Mouse (Mus musculus) C2C12 (cell line): ENCODE results near the gene Slc7a12. TPM values are rescaled to one million over a fixed set of nuclear protein-coding genes. Genes with fewer than 3 reads are reported as not detected.

Experiments used
- H3K27me3 ChIP-seq: one replicate; pipeline ENCODE4 v1.6.1; 2011; ENCODE audit not compliant: control insufficient read depth, insufficient read depth, insufficient read length
- H3K36me3 ChIP-seq: one replicate; pipeline ENCODE4 v1.6.1; 2011; ENCODE audit not compliant: control insufficient read depth, insufficient read depth
- H3K4me3 ChIP-seq: one replicate; pipeline ENCODE4 v1.5.1; 2011; ENCODE audit warnings: mild to moderate bottlenecking, control low read depth; ENCODE audit not compliant: poor library complexity, insufficient read depth, severe bottlenecking
- H3K79me2 ChIP-seq: one replicate; pipeline ENCODE4 v1.6.1; 2011; ENCODE audit not compliant: control insufficient read depth, insufficient read depth
- H3K79me3 ChIP-seq: one replicate; pipeline ENCODE4 v1.6.1; 2011; ENCODE audit warnings: low read depth, control low read depth
- H3ac ChIP-seq: one replicate; pipeline ENCODE3; 2011; ENCODE audit warnings: low read depth; ENCODE audit not compliant: control insufficient read depth, insufficient read length
- CEBPB ChIP-seq: IDR thresholded peaks from one replicate; pipeline ENCODE4 v1.6.1; 2011; ENCODE audit warnings: low read depth, mild to moderate bottlenecking, control low read depth, moderate library complexity
- CTCF ChIP-seq: IDR thresholded peaks from one replicate; pipeline ENCODE4 v1.5.1; 2011; ENCODE audit not compliant: control insufficient read depth, insufficient read depth, insufficient read length
- FOSL1 ChIP-seq: IDR thresholded peaks from one replicate; pipeline ENCODE4 v1.8.0; 2011; ENCODE audit warnings: mild to moderate bottlenecking, low read length; ENCODE audit not compliant: poor library complexity, insufficient read depth, severe bottlenecking
- MAX ChIP-seq: IDR thresholded peaks from one replicate; pipeline ENCODE4 v1.6.1; 2011; ENCODE audit warnings: mild to moderate bottlenecking, control low read depth
- MYOD1 ChIP-seq: IDR thresholded peaks from one replicate; pipeline ENCODE4 v1.6.1; 2011; ENCODE audit warnings: low read depth; ENCODE audit not compliant: control insufficient read depth, insufficient read length
- MYOG ChIP-seq: IDR thresholded peaks from one replicate; pipeline ENCODE4 v1.6.1; 2011; ENCODE audit not compliant: control insufficient read depth, insufficient read length; ENCODE audit errors: extremely low read depth
- USF1 ChIP-seq: IDR thresholded peaks from one replicate; pipeline ENCODE4 v1.6.1; 2011; ENCODE audit warnings: low read depth, mild to moderate bottlenecking, control low read depth, moderate library complexity
- long read RNA-seq, 2 experiments: library from polyadenylated mRNA; unstranded; transcript quantifications; one replicate each; pipeline ENCODE4 v2.0.0; 2019 to 2020
- polyA plus RNA-seq: library from polyadenylated mRNA; unstranded; fragments of >200 nt; fragmentation: generic; extraction: Trizol; gene quantifications from one replicate; pipeline ENCODE4 v1.2.1, GENCODE M21; 2012; ENCODE audit warnings: missing spikeins

The Slc7a12 gene
- not detected for polyA plus RNA-seq
- long read RNA-seq, experiment 1, result 0 reads
- long read RNA-seq, experiment 2, result 0 reads

DNA sequence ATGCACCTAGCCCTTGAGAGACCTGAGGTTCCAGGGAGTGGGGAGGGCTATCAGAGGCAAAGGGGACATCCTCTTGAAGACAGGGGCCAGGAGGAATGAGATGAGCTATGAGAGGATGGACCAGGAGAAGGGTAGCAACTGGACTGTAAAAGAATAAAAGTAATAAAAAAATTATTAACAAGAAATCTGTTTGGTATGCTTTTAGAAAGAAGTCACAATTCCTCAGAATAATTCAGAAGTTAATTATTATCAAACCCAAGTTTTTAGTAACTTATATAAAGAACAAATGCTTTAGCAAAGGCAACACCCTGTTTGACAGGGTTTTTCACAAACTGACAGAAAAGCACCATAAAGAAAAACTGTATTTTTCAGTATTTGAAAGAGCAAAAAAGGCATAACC lies at the start of gene Slc7a12:
Gene Slc7a12 (plus strand): TSS at position 301 of the 400 bp plus-strand sequence.
- Histone ChIP-seq H3K79me2 (no peaks in the 10 kb centered on the region), H3ac (no peak within 1 kb of the TSS), H3K4me3 (no peak within 1 kb of the TSS), H3K36me3 (no peaks in the 10 kb centered on the region), H3K79me3 (no peaks in the 10 kb centered on the region), H3K27me3 (no peaks in the 10 kb centered on the region)
- no peak for TF ChIP-seq MYOG
- no peak for TF ChIP-seq CEBPB
- no peak for TF ChIP-seq FOSL1
- no peak for TF ChIP-seq MYOD1
- TF ChIP-seq CTCF, result no peak
- TF ChIP-seq USF1, result no peak
- no peak for TF ChIP-seq MAX

- Histone ChIP-seq H3K36me3 (no peaks in the 10 kb centered on the region), H3K4me3 (no peak overlapping the region), H3K79me3 (no peaks in the 10 kb centered on the region), H3ac (no peak overlapping the region), H3K27me3 (no peaks in the 10 kb centered on the region), H3K79me2 (no peaks in the 10 kb centered on the region)
- no peak for TF ChIP-seq MYOG
- TF ChIP-seq MYOD1, result no peak
- no peak for TF ChIP-seq CEBPB
- TF ChIP-seq MAX, result no peak
- TF ChIP-seq FOSL1, result no peak
- TF ChIP-seq CTCF, result no peak
- no peak for TF ChIP-seq USF1
These were observed 48.1 kb upstream of the Slc7a12 start for GRCm38 (mm10) chr3:14432381-14432780.

DNA sequence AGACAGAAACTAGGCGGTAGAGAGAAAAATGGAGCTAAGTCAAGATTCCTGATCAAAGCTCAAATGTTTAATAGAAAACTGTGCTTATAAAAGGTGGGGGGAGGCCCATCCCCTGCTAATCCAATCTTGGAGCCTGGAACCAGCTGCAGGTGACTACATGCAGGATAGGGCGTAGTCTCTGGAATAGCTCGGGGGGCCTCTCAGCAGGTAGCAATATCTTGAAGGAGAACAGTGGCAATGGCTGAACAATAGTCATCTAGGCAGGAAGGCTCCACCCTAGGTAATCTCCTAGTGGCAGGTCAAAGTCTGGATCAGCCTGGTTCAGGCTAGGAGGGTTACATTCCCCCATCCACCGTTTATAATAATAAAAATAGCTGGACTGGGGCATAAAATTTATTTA lies 34.5 kb upstream of the Slc7a12 start:
- no peaks in the 10 kb centered on the region for H3K79me2 ChIP-seq
- TF ChIP-seq MYOD1, result no peak
- no peak for TF ChIP-seq USF1
- no peak for TF ChIP-seq MYOG
- no peak for TF ChIP-seq CEBPB
- TF ChIP-seq MAX, result no peak
- no peak for TF ChIP-seq FOSL1
- no peak for TF ChIP-seq CTCF
- H3K4me3 ChIP-seq, result no peak overlapping the region
- no peaks in the 10 kb centered on the region for H3K79me3 ChIP-seq
- H3K27me3 ChIP-seq, result no peaks in the 10 kb centered on the region
- no peaks in the 10 kb centered on the region for H3K36me3 ChIP-seq
- H3ac ChIP-seq, result no peak overlapping the region

DNA sequence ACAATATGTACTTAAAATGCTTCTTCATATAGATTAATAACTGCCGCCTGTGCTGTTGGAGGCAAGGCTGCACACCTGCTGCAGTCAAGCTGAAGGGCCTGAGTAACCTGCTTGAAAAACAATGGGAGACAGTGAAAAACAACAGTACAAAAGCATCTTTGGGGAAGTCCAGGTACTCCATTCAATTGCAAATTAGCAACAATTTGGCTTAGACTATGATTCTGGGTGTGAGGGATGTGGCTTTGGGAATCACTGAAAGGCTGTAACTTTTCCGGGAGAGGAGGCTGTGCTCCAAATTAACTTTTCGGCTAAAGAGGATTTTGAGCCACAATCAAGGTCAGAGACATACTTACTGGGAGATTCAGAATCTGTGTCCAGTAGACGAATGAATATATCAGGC lies 33.8 kb upstream of the Slc7a12 start:
- TF ChIP-seq MYOD1, result no peak
- no peak for TF ChIP-seq MAX
- TF ChIP-seq MYOG, result no peak
- no peak for TF ChIP-seq USF1
- TF ChIP-seq CTCF, result no peak
- TF ChIP-seq CEBPB, result no peak
- TF ChIP-seq FOSL1, result no peak
- H3K4me3 ChIP-seq, result no peak overlapping the region
- H3K79me3 ChIP-seq, result no peaks in the 10 kb centered on the region
- H3K27me3 ChIP-seq, result no peaks in the 10 kb centered on the region
- H3ac ChIP-seq, result no peak overlapping the region
- H3K36me3 ChIP-seq, result no peaks in the 10 kb centered on the region
- H3K79me2 ChIP-seq, result no peaks in the 10 kb centered on the region

Other genes with a start within 250 kb of the Slc7a12 start
- 98.8 TPM for gene 1810022K09Rik, start 130.6 kb downstream of the Slc7a12 start, polyA plus RNA-seq
- gene Car13, start 161.0 kb downstream of the Slc7a12 start, polyA plus RNA-seq, result 49.9 TPM